Mouse (Mus musculus): ENCODE data around the gene Ctdspl.

GRCm38 (mm10) chr9:119031772-119032171 is 105.5 kb downstream of the Ctdspl start:
- TF ChIP-seq CTCF (IDR thresholded peaks at IDR 0.05; ENCODE audit: control insufficient read depth, insufficient read depth, low read length): no peak
- no peak for TF ChIP-seq POLR2A (IDR thresholded peaks at IDR 0.05; ENCODE audit: borderline replicate concordance, control insufficient read depth, low read depth, low read length)
